Mouse (Mus musculus) spleen, postnatal 36 days (tissue): Measurements from ENCODE around the gene Cmss1.

Experiments used
- DNase-seq, 2 experiments: peaks; one replicate each; pipeline ENCODE4 v3.0.0; 2022; ENCODE audit warnings: low spot score in 2 of 2, mixed read lengths in 1 of 2

The Cmss1 gene

DNA sequence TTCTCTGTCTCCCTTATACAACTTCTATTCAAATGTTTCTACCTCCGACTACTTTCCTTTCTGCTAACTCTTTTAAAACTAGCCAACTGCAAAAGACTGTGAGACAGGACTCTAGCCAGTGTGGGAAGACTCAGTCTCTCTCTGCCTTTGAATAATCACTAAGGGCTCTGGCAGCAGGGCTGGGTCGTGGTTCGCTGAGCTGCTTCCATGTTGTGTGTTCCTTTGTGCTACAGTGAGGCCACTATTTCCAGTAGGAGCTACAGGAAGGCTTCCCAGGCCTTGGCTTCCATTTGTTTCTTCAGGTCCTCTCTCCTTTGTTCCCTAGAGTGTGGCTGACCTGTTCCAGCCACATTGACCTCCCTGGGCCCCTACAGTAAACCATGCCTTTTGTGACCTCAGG, 260.4 kb downstream of the Cmss1 start:
- no peak for DNase-seq

DNA sequence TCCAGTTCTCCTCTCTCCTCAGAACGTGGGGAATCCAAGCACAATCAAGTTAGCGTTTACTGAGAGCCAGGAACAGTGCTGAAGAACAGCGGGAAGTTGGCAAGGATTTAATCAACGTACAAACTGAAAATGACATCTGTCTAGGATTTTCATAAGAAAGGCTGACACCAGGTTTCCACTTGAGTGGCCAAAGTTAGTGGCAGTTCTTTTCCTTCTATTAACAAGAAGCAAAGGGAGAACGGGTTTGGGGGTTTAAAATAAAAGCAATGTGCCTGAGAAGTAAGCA, 266.1 kb downstream of the Cmss1 start:
- no peak for DNase-seq

GRCm38 (mm10) chr16:57339765-57340612, 266.7 kb downstream of the Cmss1 start:
- DNase-seq, result no peak

GRCm38 (mm10) chr16:57336770-57337423, 269.8 kb downstream of the Cmss1 start:
- peak; percentile 68 to 75 for DNase-seq

DNA sequence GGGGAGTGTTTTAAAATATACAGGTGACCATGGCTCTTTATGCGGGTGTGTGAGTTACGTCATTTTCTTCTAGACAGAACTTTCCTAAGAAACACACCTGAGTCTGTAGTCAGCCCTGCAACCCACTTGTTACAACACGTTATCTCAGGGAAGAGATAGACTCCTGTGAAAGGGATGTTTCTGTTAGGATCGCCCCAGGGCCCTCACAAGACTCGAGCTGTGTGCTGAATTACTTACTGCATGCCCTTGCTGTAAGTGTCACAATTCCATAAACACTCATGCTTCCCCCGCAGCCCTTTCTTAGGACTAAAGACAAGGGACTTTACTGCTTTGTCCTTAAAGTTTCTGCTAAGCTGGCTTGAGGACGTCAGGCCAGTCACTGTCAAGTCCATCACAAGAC, 274.4 kb downstream of the Cmss1 start:
- DNase-seq, result no peak

DNA sequence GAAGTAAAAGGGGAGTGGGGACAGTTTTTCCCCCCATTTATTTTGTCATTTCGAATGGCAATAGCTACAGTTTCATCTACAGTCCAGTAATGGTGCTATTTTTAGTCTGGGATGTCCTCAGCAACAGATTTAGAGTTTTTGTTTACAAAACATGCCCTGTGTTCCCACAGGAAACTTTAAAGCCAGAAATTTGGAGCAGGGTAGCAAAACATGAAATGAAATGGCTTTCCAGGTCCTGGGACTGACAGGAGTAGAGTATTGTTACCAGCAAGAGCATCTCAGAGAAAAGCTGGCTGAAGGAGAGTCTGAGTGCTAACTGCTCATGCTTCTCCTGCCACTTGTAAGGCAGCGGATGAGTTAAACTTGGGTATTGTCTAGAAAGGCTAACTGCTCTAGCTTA, 276.6 kb downstream of the Cmss1 start:
- no peak for DNase-seq

DNA sequence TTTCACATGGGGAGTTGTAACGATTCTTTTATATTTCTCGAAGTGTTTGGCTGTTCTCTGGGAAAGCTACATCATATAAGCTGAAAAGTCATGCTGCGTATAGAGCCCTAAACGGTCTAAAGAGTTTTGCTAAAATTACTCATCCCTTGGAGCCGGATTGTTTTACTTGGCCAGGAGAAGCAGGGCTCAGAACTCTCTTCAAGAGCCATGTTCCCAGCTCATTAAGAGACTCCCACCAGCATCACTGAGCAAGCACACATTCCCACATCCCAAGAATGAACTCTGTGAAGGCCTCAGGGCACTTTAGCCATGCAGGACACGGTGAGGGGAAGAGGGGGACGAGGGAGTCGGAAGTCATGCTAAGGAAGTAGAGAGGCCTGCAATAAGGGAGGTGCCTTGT, 277.6 kb downstream of the Cmss1 start:
- no peak for DNase-seq

GRCm38 (mm10) chr16:57326996-57327395, 279.7 kb downstream of the Cmss1 start:
- no peak for DNase-seq

GRCm38 (mm10) chr16:57319284-57320124, 287.2 kb downstream of the Cmss1 start:
- no peak for DNase-seq

GRCm38 (mm10) chr16:57318637-57319125, 288.0 kb downstream of the Cmss1 start:
- DNase-seq, result no peak

DNA sequence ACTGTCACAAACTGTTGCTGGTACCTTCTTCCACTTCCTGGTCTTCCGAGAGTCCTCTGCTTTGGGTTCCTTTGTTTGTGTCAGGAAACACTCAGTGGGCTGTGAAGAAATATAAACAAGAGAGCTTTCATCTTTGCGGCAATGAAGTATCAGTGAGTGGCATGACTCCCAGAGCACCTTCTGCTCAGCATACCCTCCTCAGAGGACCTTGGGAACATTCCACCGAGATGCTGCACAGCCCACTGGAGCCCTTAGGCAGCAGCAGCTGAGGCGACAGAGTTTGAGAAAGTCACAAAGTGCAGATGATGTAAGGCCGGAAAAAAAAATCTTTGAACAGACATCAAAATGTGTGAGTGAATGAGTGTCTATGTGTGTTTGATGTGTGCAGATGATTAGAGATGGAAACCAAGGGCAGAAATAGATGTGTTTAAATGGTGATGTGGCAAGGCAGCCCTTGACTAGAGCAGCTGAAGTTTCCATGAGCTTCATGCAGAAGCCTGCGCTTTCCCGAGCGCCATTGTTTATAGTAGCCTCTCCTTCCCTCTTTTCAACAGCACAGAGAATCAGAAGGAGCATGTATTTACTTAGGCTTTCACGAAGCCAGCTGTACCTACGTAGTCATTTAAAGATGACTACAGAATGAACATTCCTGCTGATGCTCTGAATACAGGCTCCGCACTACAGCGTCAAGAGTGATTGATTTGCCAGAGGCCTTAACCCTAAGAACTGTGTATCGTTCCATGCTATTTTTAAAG, 288.6 kb downstream of the Cmss1 start:
- no peak for DNase-seq

DNA sequence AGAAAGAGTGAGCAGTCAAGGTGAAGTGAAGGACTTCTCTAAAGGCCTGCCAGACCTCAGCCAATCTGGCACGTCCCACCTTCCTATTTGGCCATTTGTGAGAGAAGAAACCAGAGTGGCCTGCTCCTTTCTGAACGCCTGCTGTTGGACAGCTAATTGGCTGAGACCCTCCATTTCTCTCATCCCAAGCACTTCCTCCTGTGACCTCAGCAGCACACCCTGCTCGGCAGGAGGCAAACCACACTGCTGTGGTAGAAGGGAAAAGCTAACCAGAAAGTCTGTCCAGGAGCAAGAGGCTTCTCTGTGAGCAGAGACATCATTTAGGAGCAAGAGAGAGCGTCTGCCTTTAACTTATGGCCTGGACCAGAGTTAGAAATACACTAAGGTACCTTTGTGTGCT, 289.5 kb downstream of the Cmss1 start:
- DNase-seq, result no peak

DNA sequence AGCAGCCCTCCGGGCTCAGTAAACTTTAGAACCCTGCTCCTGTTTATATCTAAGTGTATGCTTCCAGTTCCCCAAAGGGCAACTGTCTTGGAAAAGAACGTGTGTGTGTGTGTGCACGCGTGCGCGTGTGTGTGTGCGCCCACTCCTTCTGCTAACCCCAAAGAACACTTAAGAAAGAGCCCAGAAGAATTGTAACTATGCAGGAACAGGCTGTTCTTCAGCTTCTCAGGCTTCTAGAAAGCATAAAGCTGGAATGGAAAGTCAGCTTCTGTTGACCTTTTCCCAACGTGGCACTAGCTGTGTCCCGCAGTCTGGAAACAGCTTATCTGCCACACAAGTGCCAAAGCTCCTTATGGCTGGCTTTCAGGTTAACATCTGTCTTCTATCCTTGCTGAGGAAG, 291.6 kb downstream of the Cmss1 start:
- no peak for DNase-seq

DNA sequence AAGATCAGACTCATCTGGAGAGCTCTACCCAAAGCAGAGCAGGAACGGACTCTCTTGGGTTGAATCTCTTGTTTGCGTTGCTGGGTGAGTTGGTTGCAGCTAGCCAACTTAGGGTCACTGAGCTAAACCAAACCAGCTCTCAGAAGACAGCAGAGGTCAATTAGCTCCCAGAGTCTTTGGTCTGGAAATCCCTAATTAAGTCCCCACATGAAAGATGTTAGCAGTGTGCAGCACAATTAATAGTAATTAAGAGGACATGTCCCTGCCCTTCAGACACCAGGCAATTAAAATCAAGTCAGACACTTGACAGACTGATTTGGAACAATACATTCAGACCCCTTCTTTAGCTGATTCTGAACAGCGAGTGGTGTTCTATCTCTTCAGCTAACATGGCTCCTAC, 292.4 kb downstream of the Cmss1 start:
- no peak for DNase-seq

GRCm38 (mm10) chr16:57313487-57313886, 293.2 kb downstream of the Cmss1 start:
- DNase-seq, result no peak

DNA sequence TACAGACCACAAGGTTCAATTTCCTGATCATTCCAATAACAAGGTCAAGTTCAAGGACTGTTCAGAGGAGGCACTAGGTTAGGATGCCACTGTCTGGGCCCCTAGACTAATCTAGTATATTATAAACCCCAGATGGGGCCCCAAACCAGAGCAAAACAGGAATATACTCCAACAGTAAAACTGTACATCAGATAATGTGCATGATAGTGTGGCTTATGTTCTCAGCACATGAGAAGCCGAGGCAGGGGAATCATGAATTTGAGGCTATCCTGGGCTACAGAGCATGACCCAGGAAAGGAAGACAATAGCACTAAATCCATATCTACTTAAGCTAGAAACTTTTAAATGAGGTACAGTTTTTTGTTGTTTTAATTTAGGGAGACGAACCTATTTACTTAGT, 294.5 kb downstream of the Cmss1 start:
- DNase-seq, result no peak

GRCm38 (mm10) chr16:57305463-57305862, 301.2 kb downstream of the Cmss1 start:
- DNase-seq, result no peak

GRCm38 (mm10) chr16:57303716-57304115, 302.9 kb downstream of the Cmss1 start:
- no peak for DNase-seq

DNA sequence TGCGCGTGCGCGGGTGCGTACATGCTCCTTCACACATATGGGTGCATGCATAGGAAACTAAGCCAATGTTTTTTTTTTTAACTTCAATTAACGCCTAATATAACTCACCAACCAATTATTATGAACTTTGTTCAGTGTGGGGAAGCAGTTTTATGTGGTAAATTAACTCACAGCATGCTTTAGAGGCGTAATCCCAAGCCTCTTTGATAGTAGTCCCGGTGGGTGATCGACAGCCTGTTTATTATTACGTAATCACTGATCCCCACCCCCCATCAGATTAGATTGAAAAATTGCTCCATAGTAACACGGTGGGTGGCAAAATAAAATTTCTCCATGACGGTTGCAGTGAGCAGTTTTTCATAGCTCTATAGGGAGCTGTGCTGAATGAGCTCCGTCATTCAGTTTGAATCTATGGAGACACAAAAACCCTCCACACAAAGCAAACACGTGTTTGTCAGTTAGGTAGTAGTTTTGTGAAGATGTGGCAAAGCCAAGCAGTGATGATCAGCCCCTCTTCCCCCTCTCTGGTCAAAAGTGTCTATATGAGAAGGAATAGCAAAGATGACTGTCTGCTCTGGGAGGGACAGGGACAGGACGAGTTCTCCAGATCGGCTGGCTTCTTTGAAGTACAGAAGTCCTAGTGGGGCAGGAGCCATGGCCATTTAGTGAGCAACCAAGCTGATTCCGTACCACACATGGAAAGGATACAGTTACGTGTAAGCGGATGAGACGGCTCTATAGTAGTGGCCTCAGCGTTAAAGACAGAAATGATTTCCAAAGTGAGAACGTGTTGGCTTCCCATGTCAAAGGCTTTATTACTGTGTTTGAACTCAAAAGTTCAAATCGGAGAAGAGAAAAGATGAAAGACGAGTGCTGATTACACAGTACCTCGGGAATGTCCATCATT, 303.6 kb downstream of the Cmss1 start:
- DNase-seq, result no peak

DNA sequence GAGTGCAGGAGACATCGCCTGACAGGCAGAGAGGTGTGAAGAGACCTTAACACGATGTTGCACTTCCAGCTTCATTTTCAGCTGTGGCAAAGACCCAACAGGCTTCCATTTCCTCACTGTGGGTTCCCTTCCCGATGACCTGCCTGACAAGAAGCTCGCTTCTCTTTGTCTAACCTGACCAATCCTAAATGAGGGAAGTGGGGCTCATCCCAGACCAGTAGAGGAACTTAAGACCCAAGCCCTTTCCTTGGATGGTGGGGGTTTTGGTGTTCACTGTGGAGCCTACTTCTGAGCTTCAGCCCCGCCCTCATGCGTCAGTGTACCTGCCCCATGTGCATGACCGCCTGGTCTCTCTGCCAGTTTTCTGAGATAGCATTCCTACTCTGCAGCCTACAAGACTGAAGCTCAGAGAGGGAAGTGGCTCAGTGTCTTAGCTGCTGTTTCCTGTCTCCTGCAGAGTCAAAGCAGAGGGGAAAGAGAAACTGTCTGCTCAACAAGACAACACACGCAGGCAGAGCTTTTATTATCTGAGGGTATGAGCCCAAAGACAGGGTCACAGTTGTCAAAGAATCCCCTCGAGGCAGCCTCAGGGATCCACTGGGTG, 305.1 kb downstream of the Cmss1 start:
- DNase-seq, result peak in 1 of 2 experiments; percentile 14
